Mouse (Mus musculus): ENCODE results near the gene Inpp4b.

DNA sequence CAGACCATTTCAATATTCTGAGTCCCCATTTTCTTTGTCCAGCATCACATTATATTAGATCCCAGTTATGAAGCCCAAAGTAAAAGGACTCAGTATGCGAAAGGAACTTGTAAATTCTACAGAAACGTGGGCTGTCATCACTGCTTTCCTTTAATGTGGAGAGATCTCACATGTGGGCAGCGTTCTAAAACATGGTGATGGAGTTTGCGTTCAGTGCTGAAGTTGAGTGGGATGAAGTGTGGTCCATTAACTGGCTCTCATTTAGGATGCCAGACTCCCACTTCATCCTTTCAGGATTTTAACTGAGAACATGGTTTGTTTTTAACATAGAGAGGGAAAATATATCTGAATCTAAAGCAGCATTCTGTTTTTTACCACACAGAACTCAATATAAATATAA is 57.1 kb downstream of the Inpp4b start:
- TF ChIP-seq POLR2A (IDR thresholded peaks at IDR 0.05; ENCODE audit: borderline replicate concordance, low read depth, low read length), result no peak
- no peak for TF ChIP-seq CTCF (IDR thresholded peaks at IDR 0.05; ENCODE audit: low read depth, low read length)

Measured in bone marrow macrophage, adult 2 months (primary cell).